Mouse (Mus musculus): ENCODE results near the gene Ociad2. TPM values are rescaled to one million over a fixed set of nuclear protein-coding genes. Genes with fewer than 3 reads are reported as not detected.

The Ociad2 gene
- polyA plus RNA-seq, 1 experiment from 2014 or later, result 9.4 TPM

GRCm38 (mm10) chr5:73376041-73376440, 35.2 kb upstream of the Ociad2 start:
- Histone ChIP-seq H3K4me2 (ENCODE audit: low read depth, severe bottlenecking) (no peak overlapping the region), H3K4me1 (ENCODE audit: control insufficient read depth, insufficient read depth, low read length) (no peaks in the 10 kb centered on the region), H3K9me3 (ENCODE audit: control insufficient read depth, low read length) (no peaks in the 10 kb centered on the region), H3K9ac (ENCODE audit: low read length) (no peak overlapping the region), H3K27me3 (ENCODE audit: control insufficient read depth, insufficient read depth, low read length) (no peaks in the 10 kb centered on the region), H3K27ac (replicated peaks; ENCODE audit: low read depth, low read length) (no peak overlapping the region), H3K36me3 (ENCODE audit: control insufficient read depth, insufficient read depth, low read length) (no peaks in the 10 kb centered on the region), H3K4me3 (ENCODE audit: low read depth, low read length) (no peak overlapping the region)
- 71% methylated on average over 9 of the region's 9 CpGs for WGBS
- ATAC-seq (ENCODE audit: insufficient number of reproducible peaks, low FRiP score, low TSS enrichment, low read depth), result no peak
- no peak for DNase-seq (ENCODE audit: low spot score)

GRCm38 (mm10) chr5:73373184-73373583, 32.4 kb upstream of the Ociad2 start:
- WGBS, result 50% methylated on average over 3 of the region's 3 CpGs
- H3K4me1 ChIP-seq (ENCODE audit: control insufficient read depth, insufficient read depth, low read length), result no peaks in the 10 kb centered on the region
- H3K4me2 ChIP-seq (ENCODE audit: low read depth, severe bottlenecking), result no peak overlapping the region
- no peaks in the 10 kb centered on the region for H3K9me3 ChIP-seq (ENCODE audit: control insufficient read depth, low read length)
- DNase-seq (ENCODE audit: low spot score) (no peak), ATAC-seq (ENCODE audit: insufficient number of reproducible peaks, low FRiP score, low TSS enrichment, low read depth) (no peak)
- no peaks in the 10 kb centered on the region for H3K27me3 ChIP-seq (ENCODE audit: control insufficient read depth, insufficient read depth, low read length)
- no peak overlapping the region for H3K4me3 ChIP-seq (ENCODE audit: low read depth, low read length)
- no peak overlapping the region for H3K9ac ChIP-seq (ENCODE audit: low read length)
- H3K36me3 ChIP-seq (ENCODE audit: control insufficient read depth, insufficient read depth, low read length), result no peaks in the 10 kb centered on the region
- H3K27ac ChIP-seq (replicated peaks; ENCODE audit: low read depth, low read length), result no peak overlapping the region

GRCm38 (mm10) chr5:73372601-73373000, 31.8 kb upstream of the Ociad2 start:
- 77% methylated on average over 5 of the region's 5 CpGs for WGBS
- DNase-seq (ENCODE audit: low spot score) (no peak), ATAC-seq (ENCODE audit: insufficient number of reproducible peaks, low FRiP score, low TSS enrichment, low read depth) (no peak)
- H3K4me2 ChIP-seq (ENCODE audit: low read depth, severe bottlenecking), result no peak overlapping the region
- no peak overlapping the region for H3K4me3 ChIP-seq (ENCODE audit: low read depth, low read length)
- no peaks in the 10 kb centered on the region for H3K4me1 ChIP-seq (ENCODE audit: control insufficient read depth, insufficient read depth, low read length)
- H3K9me3 ChIP-seq (ENCODE audit: control insufficient read depth, low read length), result no peaks in the 10 kb centered on the region
- H3K27me3 ChIP-seq (ENCODE audit: control insufficient read depth, insufficient read depth, low read length), result no peaks in the 10 kb centered on the region
- H3K36me3 ChIP-seq (ENCODE audit: control insufficient read depth, insufficient read depth, low read length), result no peaks in the 10 kb centered on the region
- H3K27ac ChIP-seq (replicated peaks; ENCODE audit: low read depth, low read length), result no peak overlapping the region
- H3K9ac ChIP-seq (ENCODE audit: low read length), result no peak overlapping the region

- Histone ChIP-seq H3K4me1 (ENCODE audit: control insufficient read depth, insufficient read depth, low read length) (no peaks in the 10 kb centered on the region), H3K27me3 (ENCODE audit: control insufficient read depth, insufficient read depth, low read length) (no peaks in the 10 kb centered on the region), H3K4me3 (ENCODE audit: low read depth, low read length) (no peak overlapping the region), H3K27ac (replicated peaks; ENCODE audit: low read depth, low read length) (no peak overlapping the region), H3K9me3 (ENCODE audit: control insufficient read depth, low read length) (no peaks in the 10 kb centered on the region), H3K9ac (ENCODE audit: low read length) (no peak overlapping the region), H3K36me3 (ENCODE audit: control insufficient read depth, insufficient read depth, low read length) (no peaks in the 10 kb centered on the region), H3K4me2 (ENCODE audit: low read depth, severe bottlenecking) (no peak overlapping the region)
- ATAC-seq (ENCODE audit: insufficient number of reproducible peaks, low FRiP score, low TSS enrichment, low read depth) (no peak), DNase-seq (ENCODE audit: low spot score) (no peak)
- 52% methylated on average over 3 of the region's 3 CpGs for WGBS
Observed at GRCm38 (mm10) chr5:73369731-73370130, 28.9 kb upstream of the Ociad2 start.

GRCm38 (mm10) chr5:73368845-73369447, 28.1 kb upstream of the Ociad2 start:
- no peak overlapping the region for H3K4me2 ChIP-seq (ENCODE audit: low read depth, severe bottlenecking)
- no peaks in the 10 kb centered on the region for H3K9me3 ChIP-seq (ENCODE audit: control insufficient read depth, low read length)
- no peaks in the 10 kb centered on the region for H3K4me1 ChIP-seq (ENCODE audit: control insufficient read depth, insufficient read depth, low read length)
- DNase-seq (ENCODE audit: low spot score), result no peak
- no peak overlapping the region for H3K4me3 ChIP-seq (ENCODE audit: low read depth, low read length)
- H3K27me3 ChIP-seq (ENCODE audit: control insufficient read depth, insufficient read depth, low read length), result no peaks in the 10 kb centered on the region
- WGBS, result 83% methylated on average over 10 of the region's 10 CpGs
- ATAC-seq (ENCODE audit: insufficient number of reproducible peaks, low FRiP score, low TSS enrichment, low read depth), result no peak
- H3K9ac ChIP-seq (ENCODE audit: low read length), result no peak overlapping the region
- no peak overlapping the region for H3K27ac ChIP-seq (replicated peaks; ENCODE audit: low read depth, low read length)
- no peaks in the 10 kb centered on the region for H3K36me3 ChIP-seq (ENCODE audit: control insufficient read depth, insufficient read depth, low read length)

- H3K36me3 ChIP-seq (ENCODE audit: control insufficient read depth, insufficient read depth, low read length), result no peaks in the 10 kb centered on the region
- no peak overlapping the region for H3K27ac ChIP-seq (replicated peaks; ENCODE audit: low read depth, low read length)
- H3K9ac ChIP-seq (ENCODE audit: low read length), result no peak overlapping the region
- no peak for DNase-seq (ENCODE audit: low spot score)
- ATAC-seq (ENCODE audit: insufficient number of reproducible peaks, low FRiP score, low TSS enrichment, low read depth), result no peak
- no peaks in the 10 kb centered on the region for H3K4me1 ChIP-seq (ENCODE audit: control insufficient read depth, insufficient read depth, low read length)
- H3K4me2 ChIP-seq (ENCODE audit: low read depth, severe bottlenecking), result no peak overlapping the region
- 91% methylated on average over 4 of the region's 4 CpGs for WGBS
- no peaks in the 10 kb centered on the region for H3K27me3 ChIP-seq (ENCODE audit: control insufficient read depth, insufficient read depth, low read length)
- H3K9me3 ChIP-seq (ENCODE audit: control insufficient read depth, low read length), result no peaks in the 10 kb centered on the region
- no peak overlapping the region for H3K4me3 ChIP-seq (ENCODE audit: low read depth, low read length)
Observed at GRCm38 (mm10) chr5:73367906-73368305, 27.1 kb upstream of the Ociad2 start.

GRCm38 (mm10) chr5:73364107-73364864, 23.5 kb upstream of the Ociad2 start:
- no peak overlapping the region for H3K9ac ChIP-seq (ENCODE audit: low read length)
- DNase-seq (ENCODE audit: low spot score), result no peak
- no peak overlapping the region for H3K4me2 ChIP-seq (ENCODE audit: low read depth, severe bottlenecking)
- no peaks in the 10 kb centered on the region for H3K27me3 ChIP-seq (ENCODE audit: control insufficient read depth, insufficient read depth, low read length)
- WGBS, result 83% methylated on average over 2 of the region's 2 CpGs
- no peaks in the 10 kb centered on the region for H3K9me3 ChIP-seq (ENCODE audit: control insufficient read depth, low read length)
- H3K27ac ChIP-seq (replicated peaks; ENCODE audit: low read depth, low read length), result no peak overlapping the region
- no peaks in the 10 kb centered on the region for H3K36me3 ChIP-seq (ENCODE audit: control insufficient read depth, insufficient read depth, low read length)
- no peak for ATAC-seq (ENCODE audit: insufficient number of reproducible peaks, low FRiP score, low TSS enrichment, low read depth)
- no peaks in the 10 kb centered on the region for H3K4me1 ChIP-seq (ENCODE audit: control insufficient read depth, insufficient read depth, low read length)
- H3K4me3 ChIP-seq (ENCODE audit: low read depth, low read length), result no peak overlapping the region

GRCm38 (mm10) chr5:73362791-73363190, 22.0 kb upstream of the Ociad2 start:
- ATAC-seq (ENCODE audit: insufficient number of reproducible peaks, low FRiP score, low TSS enrichment, low read depth) (no peak), DNase-seq (ENCODE audit: low spot score) (no peak)
- no peak overlapping the region for H3K9ac ChIP-seq (ENCODE audit: low read length)
- no peaks in the 10 kb centered on the region for H3K9me3 ChIP-seq (ENCODE audit: control insufficient read depth, low read length)
- 81% methylated on average over 5 of the region's 5 CpGs for WGBS
- no peak overlapping the region for H3K27ac ChIP-seq (replicated peaks; ENCODE audit: low read depth, low read length)
- H3K4me3 ChIP-seq (ENCODE audit: low read depth, low read length), result no peak overlapping the region
- H3K27me3 ChIP-seq (ENCODE audit: control insufficient read depth, insufficient read depth, low read length), result no peaks in the 10 kb centered on the region
- no peaks in the 10 kb centered on the region for H3K4me1 ChIP-seq (ENCODE audit: control insufficient read depth, insufficient read depth, low read length)
- H3K4me2 ChIP-seq (ENCODE audit: low read depth, severe bottlenecking), result no peak overlapping the region
- H3K36me3 ChIP-seq (ENCODE audit: control insufficient read depth, insufficient read depth, low read length), result no peaks in the 10 kb centered on the region

Measured in limb, embryonic 11.5 days (tissue).